Mouse (Mus musculus): ENCODE data around the gene Ranbp2. TPM values are rescaled to one million over a fixed set of nuclear protein-coding genes. Genes with fewer than 3 reads are reported as not detected.

Gene Ranbp2
- 0.25 and 0.61 TPM in 2 replicates for polyA plus RNA-seq (2012; rRNA removed; ENCODE audit: low replicate concordance)

GRCm38 (mm10) chr10:58446384-58447279 is at the start of gene Ranbp2:
TSS of gene Ranbp2 (plus strand) at chr10:58446920.

DNA sequence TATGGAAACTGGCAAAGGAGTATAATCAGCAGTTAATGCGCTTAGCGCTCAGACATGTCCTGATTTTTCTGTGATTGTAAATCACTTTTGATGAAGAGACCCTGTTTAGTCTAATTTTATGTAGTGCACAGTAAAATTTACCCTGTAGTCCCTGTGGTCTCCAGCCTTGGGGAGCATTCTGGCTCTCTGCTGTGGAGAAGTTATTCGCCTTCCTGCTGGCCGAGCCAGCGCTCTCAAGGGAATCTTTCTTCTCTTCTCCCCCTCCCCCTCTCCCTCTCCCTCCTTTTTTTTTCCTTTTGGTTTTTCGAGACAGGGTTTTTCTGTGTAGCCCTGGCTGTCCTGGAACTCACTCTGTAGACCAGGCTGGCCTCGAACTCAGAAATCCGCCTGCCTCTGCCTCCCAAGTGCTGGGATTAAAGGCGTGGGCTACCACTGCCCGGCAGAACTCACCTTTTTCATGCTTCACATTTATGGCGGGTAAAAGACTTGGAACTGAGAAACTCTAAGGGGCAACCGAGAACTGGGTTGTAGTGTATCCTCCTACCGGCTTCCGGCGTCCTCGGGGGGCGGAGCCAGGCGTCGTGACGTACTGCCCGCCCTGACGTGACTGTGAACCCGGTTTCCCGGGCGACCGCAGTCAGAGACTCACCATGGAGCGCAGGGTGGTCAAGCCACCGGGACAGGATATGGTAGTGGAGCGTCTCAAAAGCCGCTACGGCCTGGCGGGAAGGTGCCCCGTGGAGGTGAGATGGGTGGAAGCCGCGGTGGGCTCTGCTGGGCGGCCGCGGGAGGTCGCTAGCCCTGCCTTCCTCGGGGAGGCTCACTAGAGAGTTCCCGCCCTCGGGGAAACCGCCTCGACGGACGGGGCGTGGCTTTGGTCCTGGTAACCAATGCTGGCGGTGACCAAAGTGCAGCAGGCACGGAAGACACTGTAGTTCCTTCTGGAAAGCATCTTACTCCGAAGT is 50.9 kb downstream of the Ranbp2 start, which contains the start of gene Ccdc138:
Gene Ccdc138 (plus strand): TSS at position 629 of the 965 bp plus-strand sequence.

Other genes starting within 250 kb of the Ranbp2 start
- gene AW822073, start 222.0 kb upstream of the Ranbp2 start, polyA plus RNA-seq (2012; rRNA removed; ENCODE audit: low replicate concordance) = not detected in 2 replicates
- gene Duxf3, start 214.2 kb upstream of the Ranbp2 start, polyA plus RNA-seq (2012; rRNA removed; ENCODE audit: low replicate concordance) = not detected in 2 replicates
- not detected in 2 replicates for gene Gm4981, start 210.2 kb upstream of the Ranbp2 start, polyA plus RNA-seq (2012; rRNA removed; ENCODE audit: low replicate concordance)
- 2.1 and 4.0 TPM in 2 replicates for gene Gcc2, start 191.4 kb upstream of the Ranbp2 start, polyA plus RNA-seq (2012; rRNA removed; ENCODE audit: low replicate concordance)
- gene Lims1, start 123.5 kb upstream of the Ranbp2 start, polyA plus RNA-seq (2012; rRNA removed; ENCODE audit: low replicate concordance) = 1.3 and 1.4 TPM in 2 replicates
- 0.11 and 0.13 TPM in 2 replicates for gene Ccdc138, start 51.0 kb downstream of the Ranbp2 start, polyA plus RNA-seq (2012; rRNA removed; ENCODE audit: low replicate concordance)
- gene Edar, start 228.7 kb downstream of the Ranbp2 start, polyA plus RNA-seq (2012; rRNA removed; ENCODE audit: low replicate concordance) = 0.15 and 0.49 TPM in 2 replicates